Mouse (Mus musculus) MEL (cell line): ENCODE measurements around the gene Zfp654.

Experiments used
- CTCF ChIP-seq, 3 experiments: IDR thresholded peaks in 2 of 3; conservative IDR thresholded peaks in 1 of 3; 2 replicates each; pipeline ENCODE4 v1.5.1; 2011 to 2012; ENCODE audit warnings: low read length in 3 of 3, low read depth in 2 of 3, mild to moderate bottlenecking in 2 of 3, improper control_type of control experiment in 1 of 3, inconsistent platforms in 1 of 3, mixed read lengths in 1 of 3, moderate library complexity in 1 of 3; ENCODE audit not compliant: control insufficient read depth in 1 of 3, insufficient read depth in 1 of 3, poor library complexity in 1 of 3, severe bottlenecking in 1 of 3
- E2F4 ChIP-seq: IDR thresholded peaks from 2 replicates; pipeline ENCODE4 v1.6.1; 2011; ENCODE audit warnings: low read depth, low read length, improper control_type of control experiment, borderline replicate concordance
- ELF1 ChIP-seq: IDR thresholded peaks from 2 replicates; pipeline ENCODE4 v1.6.1; 2014; ENCODE audit warnings: low read depth, mild to moderate bottlenecking, inconsistent platforms, low read length, improper control_type of control experiment, moderate library complexity
- GATA1 ChIP-seq: IDR thresholded peaks from 2 replicates; pipeline ENCODE4 v1.6.1; 2011; ENCODE audit warnings: low read depth, low read length, improper control_type of control experiment
- HCFC1 ChIP-seq: IDR thresholded peaks from 2 replicates; pipeline ENCODE4 v1.6.1; 2012; ENCODE audit warnings: low read depth, mild to moderate bottlenecking, inconsistent platforms, low read length, improper control_type of control experiment, moderate library complexity
- USF2 ChIP-seq, 2 experiments: IDR thresholded peaks; 2 replicates each; pipeline ENCODE4 v1.6.1; 2011 to 2012; ENCODE audit warnings: improper control_type of control experiment in 2 of 2, low read length in 2 of 2, borderline replicate concordance in 1 of 2, inconsistent platforms in 1 of 2, low read depth in 1 of 2, mild to moderate bottlenecking in 1 of 2; ENCODE audit not compliant: insufficient read depth in 1 of 2
- ZKSCAN1 ChIP-seq: IDR thresholded peaks from 2 replicates; pipeline ENCODE4 v1.6.1; 2012; ENCODE audit warnings: low read depth, mild to moderate bottlenecking, inconsistent platforms, low read length, improper control_type of control experiment, moderate library complexity

GRCm38 (mm10) chr16:64856946-64857345, 5.5 kb upstream of the Zfp654 start:
- TF ChIP-seq ZKSCAN1 (no peak), ELF1 (no peak), CTCF (IDR thresholded peaks at IDR 0.05 in 2 of 3, conservative IDR thresholded peaks at IDR 0.05 in 1 of 3; ENCODE audit: control insufficient read depth in 1 of 3, insufficient read depth in 1 of 3, low read depth in 2 of 3, low read length in 3 of 3, poor library complexity in 1 of 3, severe bottlenecking in 1 of 3) (no peak), GATA1 (no peak), USF2 (IDR thresholded peaks at IDR 0.05; ENCODE audit: borderline replicate concordance in 1 of 2, insufficient read depth in 1 of 2, low read depth in 1 of 2, low read length in 2 of 2) (no peak), E2F4 (no peak), HCFC1 (no peak)
